23 mouse cellular contexts compared by ENCODE assay signal in the genomic region with DNA sequence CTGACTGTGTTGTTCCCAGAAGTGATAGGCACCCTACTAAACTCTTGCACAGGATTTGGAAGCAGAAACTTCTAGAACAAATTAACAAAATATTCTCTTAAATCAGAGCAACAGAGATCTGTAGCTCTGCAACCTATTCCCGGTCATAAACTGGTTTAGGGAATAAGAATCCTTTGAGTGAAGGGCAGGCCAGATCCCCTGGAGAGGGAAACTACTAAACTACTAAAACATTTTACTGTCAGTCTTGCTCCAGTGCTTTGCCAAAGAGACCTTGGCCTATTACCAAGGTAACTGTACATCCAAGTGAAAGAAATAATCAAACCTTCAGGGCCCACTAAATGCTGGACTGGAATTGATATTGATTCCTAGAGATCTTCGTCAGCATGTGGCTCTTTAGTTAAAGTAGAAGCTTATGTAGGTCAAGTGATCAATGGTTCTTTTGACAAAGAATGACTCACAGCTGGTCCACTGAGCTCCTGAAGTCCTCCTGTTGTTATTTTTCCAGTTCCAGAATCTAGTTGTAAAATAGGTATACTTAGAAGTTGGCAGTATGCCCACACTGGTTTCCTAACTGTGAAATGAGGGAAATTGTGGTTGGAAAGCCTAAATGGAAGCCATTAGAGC.
"Had no signal": no experiment of that assay in that cellular context is flagged by ENCODE, and none has a peak within 500 bp of the region (broad histone marks: within the 10 kb centered on the region; RNA-seq: fewer than 3 reads in every experiment).

No protein-coding gene starts in this region.

- H3K27me3 ChIP-seq: liver, embryonic 12.5 days; liver, embryonic 15.5 days; lung, embryonic 15.5 days; megakaryocyte, embryonic 14.5 days; midbrain, embryonic 13.5 days; neural tube, embryonic 12.5 days; neural tube, embryonic 15.5 days had no signal

- H3K4me1 ChIP-seq: liver, embryonic 12.5 days; liver, embryonic 15.5 days; lung, embryonic 15.5 days; megakaryocyte, embryonic 14.5 days; midbrain, embryonic 10.5 days; midbrain, embryonic 13.5 days; neural tube, embryonic 12.5 days; neural tube, embryonic 15.5 days had no signal

- DNase-seq: kidney, adult 18-20 months; kidney, postnatal 25 days; layer of hippocampus, adult 9-11 months; liver; lung, adult 18-20 months; lung, postnatal 10 days; lung, postnatal 36 days; right cerebral cortex, adult 18-20 months; right cerebral cortex, postnatal 14 days; right cerebral cortex, postnatal 4 days; thymus, adult 2 months; thymus, postnatal 14 days had no signal

- H3K36me3 ChIP-seq: liver, embryonic 12.5 days; liver, embryonic 15.5 days; lung, embryonic 15.5 days; midbrain, embryonic 10.5 days; midbrain, embryonic 13.5 days; neural tube, embryonic 12.5 days; neural tube, embryonic 15.5 days had no signal

- H3K4me3 ChIP-seq: layer of hippocampus, adult 2 months; liver, embryonic 12.5 days; liver, embryonic 15.5 days; lung, embryonic 15.5 days; megakaryocyte, embryonic 14.5 days; midbrain, embryonic 10.5 days; midbrain, embryonic 13.5 days; neural tube, embryonic 12.5 days; neural tube, embryonic 15.5 days had no signal

- H3K27ac ChIP-seq: kidney, postnatal 0 days; layer of hippocampus, adult 2 months; liver, embryonic 12.5 days; liver, embryonic 15.5 days; lung, embryonic 15.5 days; midbrain, embryonic 10.5 days; midbrain, embryonic 13.5 days; neural tube, embryonic 12.5 days; neural tube, embryonic 15.5 days; stomach, postnatal 0 days had no signal
